Mouse (Mus musculus) forebrain, postnatal 0 days (tissue): ENCODE data around the gene Gm1673. TPM values are rescaled to one million over a fixed set of nuclear protein-coding genes. Genes with fewer than 3 reads are reported as not detected.

Experiments
- ATAC-seq: fragments of 200-750 bp; cut with Nextera tagmentation; 2 replicates; pipeline ENCODE4 v1.8.0; 2017; ENCODE audit warnings: mild to moderate bottlenecking, moderate library complexity
- DNase-seq: peaks from one replicate; pipeline ENCODE4 v3.0.0-alpha.2; 2015
- H3K27ac ChIP-seq: fragments of 300-500 bp; sonication (generic); 2 replicates; pipeline ENCODE4 v1.5.1; 2014; ENCODE audit warnings: low read depth, mild to moderate bottlenecking, antibody characterized with exemption, low read length, moderate library complexity, mixed read lengths
- H3K27me3 ChIP-seq: fragments of 300-500 bp; sonication (generic); 2 replicates; pipeline ENCODE4 v1.6.1; 2014; ENCODE audit warnings: mild to moderate bottlenecking, low read length, mixed read lengths; ENCODE audit not compliant: insufficient read depth
- H3K36me3 ChIP-seq: fragments of 300-500 bp; sonication (generic); 2 replicates; pipeline ENCODE4 v1.6.1; 2014; ENCODE audit warnings: mild to moderate bottlenecking, moderate library complexity; ENCODE audit not compliant: insufficient read depth
- H3K4me1 ChIP-seq: fragments of 300-500 bp; sonication (generic); 2 replicates; pipeline ENCODE4 v1.6.1; 2014; ENCODE audit warnings: antibody characterized with exemption; ENCODE audit not compliant: insufficient read depth
- H3K4me2 ChIP-seq: fragments of 300-500 bp; sonication (generic); 2 replicates; pipeline ENCODE4 v1.6.1; 2014; ENCODE audit warnings: low read depth, mild to moderate bottlenecking, moderate library complexity
- H3K4me3 ChIP-seq: fragments of 300-500 bp; sonication (generic); 2 replicates; pipeline ENCODE4 v1.5.1; 2014; ENCODE audit warnings: low read depth, low read length, mixed read lengths
- H3K9ac ChIP-seq: fragments of 300-500 bp; sonication (generic); 2 replicates; pipeline ENCODE4 v1.6.1; 2014; ENCODE audit warnings: mild to moderate bottlenecking
- H3K9me3 ChIP-seq: fragments of 300-500 bp; sonication (generic); 2 replicates; pipeline ENCODE4 v1.6.1; 2016; ENCODE audit warnings: low read length
- CTCF ChIP-seq: sonication (generic); IDR thresholded peaks from 2 replicates; pipeline ENCODE4 v1.5.1; 2016; ENCODE audit warnings: antibody characterized with exemption, control low read depth, low read depth
- WGBS: fragments of 180-500 bp; shearing (Covaris S2); extraction: QIAGEN DNeasy Blood & Tissue Kit; methylation state at CpG from one replicate; pipeline ENCODE4 v1.1.7; 2014; 5-methylcytosine and 5-hydroxymethylcytosine counted together
- polyA plus RNA-seq: library from polyadenylated mRNA; unstranded; fragments of >200 nt; fragmentation: Nextera tagmentation; extraction: Ambion mirVana; gene quantifications from 2 replicates; pipeline ENCODE4 v1.2.1, GENCODE M21; 2015
- total RNA-seq: library from RNA; depleted of rRNA; stranded (reverse); fragments of >200 nt; gene quantifications from 2 replicates; pipeline ENCODE4 v1.2.3, GENCODE M21; 2014

Gene Gm1673
- total and polyA plus RNA-seq, 2 experiments from 2014 or later: 539 to 747 TPM

- H3K36me3 ChIP-seq: no peaks in the 10 kb centered on the region
- H3K9me3 ChIP-seq: no peaks in the 10 kb centered on the region
- no peak overlapping the region for H3K27ac ChIP-seq
- no peaks in the 10 kb centered on the region for H3K4me1 ChIP-seq
- H3K4me2 ChIP-seq: no peak overlapping the region
- no peak overlapping the region for H3K4me3 ChIP-seq
- ATAC-seq: no peak
- no peak for DNase-seq
- no peak overlapping the region for H3K9ac ChIP-seq
- no peaks in the 10 kb centered on the region for H3K27me3 ChIP-seq
- WGBS: 40% methylated on average over 2 of the region's 2 CpGs
- no peak for TF ChIP-seq CTCF
Observed at GRCm38 (mm10) chr5:33974736-33975135, 8.5 kb upstream of the Gm1673 start.

- H3K27ac ChIP-seq: no peak overlapping the region
- H3K27me3 ChIP-seq: no peaks in the 10 kb centered on the region
- TF ChIP-seq CTCF: no peak
- 47% methylated on average over 3 of the region's 3 CpGs for WGBS
- no peaks in the 10 kb centered on the region for H3K9me3 ChIP-seq
- no peak overlapping the region for H3K4me2 ChIP-seq
- no peaks in the 10 kb centered on the region for H3K36me3 ChIP-seq
- no peaks in the 10 kb centered on the region for H3K4me1 ChIP-seq
- H3K4me3 ChIP-seq: no peak overlapping the region
- DNase-seq: no peak
- ATAC-seq: no peak
- H3K9ac ChIP-seq: no peak overlapping the region
Observed at GRCm38 (mm10) chr5:33976267-33976666, 7.0 kb upstream of the Gm1673 start.

- DNase-seq: no peak
- Histone ChIP-seq H3K36me3 (peaks cover 8% of the 10 kb centered on the region; the same call in 1 of the 2 replicates), H3K27me3 (no peaks in the 10 kb centered on the region), H3K4me3 (peak overlapping the region; percentile 96), H3K9me3 (no peaks in the 10 kb centered on the region), H3K4me2 (peak overlapping the region; percentile 81), H3K27ac (peak overlapping the region; percentile 94), H3K4me1 (peaks cover 21% of the 10 kb centered on the region), H3K9ac (peak overlapping the region; percentile 96)
- WGBS: 4% methylated on average over 26 of the region's 26 CpGs
- TF ChIP-seq CTCF: no peak
- peak; percentile 61 for ATAC-seq
Observed at GRCm38 (mm10) chr5:33982731-33983259, 438 bp upstream of the Gm1673 start.

GRCm38 (mm10) chr5:33994671-33995625 is 11.7 kb downstream of the Gm1673 start:
- ATAC-seq: no peak
- Histone ChIP-seq H3K36me3 (peaks cover 11% of the 10 kb centered on the region; the same call in 1 of the 2 replicates), H3K27me3 (no peaks in the 10 kb centered on the region), H3K4me3 (peak overlapping the region; percentile 71), H3K9me3 (no peaks in the 10 kb centered on the region), H3K4me1 (peaks cover 30% of the 10 kb centered on the region), H3K27ac (peak overlapping the region; percentile 96), H3K4me2 (peak overlapping the region; percentile 78), H3K9ac (peak overlapping the region; percentile 87)
- peak; percentile 65 for TF ChIP-seq CTCF
- WGBS: 34% methylated on average over 28 of the region's 28 CpGs
- DNase-seq: peak; percentile 51

- DNase-seq: peak; percentile 93
Observed at GRCm38 (mm10) chr5:33995843-33996693, 12.8 kb downstream of the Gm1673 start, which contains the start of gene Nat8l. Gene Nat8l, plus strand, starts transcription at chr5:33995984.

GRCm38 (mm10) chr5:33996694-33997045 is 13.4 kb downstream of the Gm1673 start:
- TF ChIP-seq CTCF: no peak
- under 1% methylated on average over 50 of the region's 55 CpGs for WGBS

More at GRCm38 (mm10) chr5:33995843-33996693, 12.8 kb downstream of the Gm1673 start, which contains the start of gene Nat8l:
- ATAC-seq: peak; percentile 93
- peak within 1 kb of the TSS; percentile 71 for H3K4me3 ChIP-seq
- peak within 1 kb of the TSS; percentile 87 for H3K9ac ChIP-seq
- TF ChIP-seq CTCF: no peak; the same call in 1 of the 2 replicates
- under 1% methylated on average over 90 of the region's 90 CpGs for WGBS
- no peaks in the 10 kb centered on the region for H3K27me3 ChIP-seq
- H3K9me3 ChIP-seq: no peaks in the 10 kb centered on the region
- H3K27ac ChIP-seq: peak within 1 kb of the TSS; percentile 96
- H3K4me2 ChIP-seq: peak within 1 kb of the TSS; percentile 78
- peaks cover 30% of the 10 kb centered on the region for H3K4me1 ChIP-seq
- peaks cover 22% of the 10 kb centered on the region; the same call in 1 of the 2 replicates for H3K36me3 ChIP-seq

More at GRCm38 (mm10) chr5:33996694-33997045, 13.4 kb downstream of the Gm1673 start:
- ATAC-seq (peak; percentile 32), DNase-seq (no peak)
- peaks cover 30% of the 10 kb centered on the region for H3K4me1 ChIP-seq
- H3K4me3 ChIP-seq: peak overlapping the region; percentile 71
- no peaks in the 10 kb centered on the region for H3K9me3 ChIP-seq
- H3K27me3 ChIP-seq: no peaks in the 10 kb centered on the region
- peaks cover 28% of the 10 kb centered on the region; the same call in 1 of the 2 replicates for H3K36me3 ChIP-seq
- peak overlapping the region; percentile 96 for H3K27ac ChIP-seq
- peak overlapping the region; percentile 87 for H3K9ac ChIP-seq
- peak overlapping the region; percentile 78 for H3K4me2 ChIP-seq
